Mouse (Mus musculus) liver, embryonic 14.5 days (tissue): ENCODE data around the gene Itga2. TPM values are rescaled to one million over a fixed set of nuclear protein-coding genes. Genes with fewer than 3 reads are reported as not detected.

Source experiments
- ATAC-seq: fragments of 200-750 bp; cut with Nextera tagmentation; 2 replicates; pipeline ENCODE4 v1.8.0; 2017; ENCODE audit warnings: moderate number of reproducible peaks, mild to moderate bottlenecking, moderate library complexity; ENCODE audit not compliant: insufficient read depth
- DNase-seq, 3 experiments: peaks; one replicate each; pipeline ENCODE4 v3.0.0-alpha.2; 2012 to 2013; ENCODE audit warnings: low read depth in 3 of 3, low spot score in 3 of 3
- H3K27ac ChIP-seq: fragments of 300-500 bp; sonication (generic); 2 replicates; pipeline ENCODE4 v1.5.1; 2014; ENCODE audit warnings: moderate library complexity, mild to moderate bottlenecking, control low read depth, inconsistent platforms
- H3K27me3 ChIP-seq: fragments of 300-500 bp; sonication (generic); 2 replicates; pipeline ENCODE4 v1.6.1; 2014; ENCODE audit warnings: mild to moderate bottlenecking, low read length, moderate library complexity; ENCODE audit not compliant: control insufficient read depth, insufficient read depth
- H3K36me3 ChIP-seq: fragments of 300-500 bp; sonication (generic); replicated peaks from 2 replicates; pipeline ENCODE4 v1.6.1; 2014; ENCODE audit warnings: low read depth; ENCODE audit not compliant: control insufficient read depth, insufficient read depth
- H3K4me1 ChIP-seq, 2 experiments: fragments of 200-500 bp in 1 of 2; fragments of 300-500 bp in 1 of 2; sonication (generic) in 1 of 2; replicated peaks; 2 replicates each; pipeline ENCODE4 v1.6.1; 2012 to 2014; ENCODE audit warnings: antibody characterized with exemption in 1 of 2, inconsistent platforms in 1 of 2, low read length in 1 of 2; ENCODE audit not compliant: control insufficient read depth in 2 of 2, insufficient read depth in 2 of 2
- H3K4me2 ChIP-seq: fragments of 300-500 bp; sonication (generic); 2 replicates; pipeline ENCODE4 v1.6.1; 2014; ENCODE audit warnings: low read depth, mild to moderate bottlenecking, control low read depth, moderate library complexity
- H3K4me3 ChIP-seq, 2 experiments: fragments of 200-500 bp in 1 of 2; fragments of 300-500 bp in 1 of 2; sonication (generic) in 1 of 2; 2 replicates each; pipeline ENCODE4 v1.5.1; 2012 to 2014; ENCODE audit warnings: low read depth in 2 of 2, low read length in 2 of 2, mild to moderate bottlenecking in 2 of 2, control low read depth in 1 of 2, inconsistent platforms in 1 of 2, moderate library complexity in 1 of 2; ENCODE audit not compliant: insufficient read depth in 1 of 2
- H3K9ac ChIP-seq: fragments of 300-500 bp; sonication (generic); replicated peaks from 2 replicates; pipeline ENCODE4 v1.6.1; 2014; ENCODE audit warnings: mild to moderate bottlenecking, control low read depth, moderate library complexity
- H3K9me3 ChIP-seq: fragments of 300-500 bp; sonication (generic); 2 replicates; pipeline ENCODE4 v1.6.1; 2016; ENCODE audit warnings: low read length, mixed read lengths; ENCODE audit not compliant: control insufficient read depth
- CTCF ChIP-seq: IDR thresholded peaks from 2 replicates; pipeline ENCODE4 v1.5.1; 2016; ENCODE audit warnings: antibody characterized with exemption, low read depth, control low read depth
- EP300 ChIP-seq: IDR thresholded peaks from 2 replicates; pipeline ENCODE4 v1.6.1; 2016; ENCODE audit warnings: antibody characterized with exemption, low read depth
- WGBS: fragments of 180-500 bp; shearing (Covaris S2); extraction: QIAGEN DNeasy Blood & Tissue Kit; methylation state at CpG from one replicate; pipeline ENCODE4 v1.1.7; 2014; ENCODE audit not compliant: insufficient replicate concordance; 5-methylcytosine and 5-hydroxymethylcytosine counted together
- polyA plus RNA-seq, 2 experiments: library from polyadenylated mRNA; depleted of rRNA in 1 of 2; stranded (reverse) in 1 of 2; unstranded in 1 of 2; fragments of >200 nt; fragmentation: Nextera tagmentation in 1 of 2; extraction: Ambion mirVana in 1 of 2; gene quantifications; 2 replicates each; pipeline versions ENCODE4 v1.2.1 to v1.2.3; 2012 to 2014

Itga2 gene
- polyA plus RNA-seq, 2 experiments, result 0.47 to 0.72 TPM

DNA sequence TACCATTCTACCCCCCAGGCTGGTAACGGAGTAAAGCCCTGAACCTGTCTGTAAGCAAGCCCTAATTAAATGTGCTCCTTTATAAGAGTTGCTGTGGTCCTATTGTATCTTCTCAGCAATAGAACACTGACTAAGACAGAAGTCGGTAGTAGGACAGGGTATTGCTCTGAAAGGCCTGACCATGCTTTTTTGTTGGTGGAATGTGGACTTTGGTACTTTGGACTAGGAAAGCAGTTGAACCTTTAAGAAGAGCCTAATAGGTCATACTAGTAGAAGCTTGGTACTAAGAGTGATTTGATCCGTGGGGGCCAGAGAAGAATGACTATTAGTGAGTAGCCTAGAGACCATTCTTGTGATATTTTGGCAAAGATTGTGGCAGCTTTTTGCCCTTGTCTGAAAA, 130.0 kb downstream of the Itga2 start:
- H3K9ac ChIP-seq, result no peak overlapping the region
- TF ChIP-seq EP300 (no peak), CTCF (no peak)
- H3K4me2 ChIP-seq, result no peak overlapping the region
- WGBS, result 63% methylated on average over 3 of the region's 3 CpGs
- H3K4me1 ChIP-seq, result 0 out of 4 replicates have a peak, but pooled peaks cover 0 to 2% of the 10 kb centered on the region in 2 experiments
- H3K4me3 ChIP-seq, result no peak overlapping the region
- no peaks in the 10 kb centered on the region for H3K9me3 ChIP-seq
- no peaks in the 10 kb centered on the region for H3K36me3 ChIP-seq
- DNase-seq, result no peak
- no peak overlapping the region for H3K27ac ChIP-seq
- ATAC-seq, result no peak
- no peaks in the 10 kb centered on the region for H3K27me3 ChIP-seq

- Histone ChIP-seq H3K4me2 (no peak overlapping the region), H3K4me3 (no peak overlapping the region), H3K27me3 (no peaks in the 10 kb centered on the region), H3K36me3 (no peaks in the 10 kb centered on the region), H3K27ac (no peak overlapping the region), H3K9me3 (no peaks in the 10 kb centered on the region), H3K9ac (no peak overlapping the region), H3K4me1 (no peaks in the 10 kb centered on the region)
- 26% methylated on average over 6 of the region's 6 CpGs for WGBS
- no peak for ATAC-seq
- TF ChIP-seq CTCF, result peak; percentile 43; the same call in 1 of the 2 replicates
- no peak for TF ChIP-seq EP300
- DNase-seq, result no peak
Measured at GRCm38 (mm10) chr13:114793250-114794030, 138.5 kb downstream of the Itga2 start.

- no peak overlapping the region for H3K27ac ChIP-seq
- no peaks in the 10 kb centered on the region for H3K27me3 ChIP-seq
- no peak overlapping the region for H3K4me3 ChIP-seq
- TF ChIP-seq EP300, result no peak
- no peak for TF ChIP-seq CTCF
- no peaks in the 10 kb centered on the region for H3K36me3 ChIP-seq
- no peak overlapping the region for H3K9ac ChIP-seq
- H3K4me2 ChIP-seq, result no peak overlapping the region
- DNase-seq (no peak), ATAC-seq (no peak)
- no peaks in the 10 kb centered on the region for H3K9me3 ChIP-seq
- WGBS, result 36% methylated on average over 1 of the region's 1 CpGs
- no peaks in the 10 kb centered on the region for H3K4me1 ChIP-seq
Measured at GRCm38 (mm10) chr13:114791511-114791910, 140.4 kb downstream of the Itga2 start.

Other genes with a start within 250 kb of the Itga2 start
- 15.7 and 29.5 TPM in 2 replicates for gene Mocs2, start 113.9 kb downstream of the Itga2 start, polyA plus RNA-seq (2012; rRNA removed)
- gene Mocs2, start 113.9 kb downstream of the Itga2 start, polyA plus RNA-seq (2014; fragmentation: Nextera tagmentation; extraction: Ambion mirVana), result 57.5 and 60.1 TPM in 2 replicates
- gene Pelo, start 158.1 kb upstream of the Itga2 start, polyA plus RNA-seq (2012; rRNA removed), result 14.8 and 19.2 TPM in 2 replicates
- 4.9 and 5.2 TPM in 2 replicates for gene Pelo, start 158.1 kb upstream of the Itga2 start, polyA plus RNA-seq (2014; fragmentation: Nextera tagmentation; extraction: Ambion mirVana)
- gene Gm49395, start 169.8 kb upstream of the Itga2 start, polyA plus RNA-seq (2012; rRNA removed), result 0.17 and 0.58 TPM in 2 replicates
- gene Gm49395, start 169.8 kb upstream of the Itga2 start, polyA plus RNA-seq (2014; fragmentation: Nextera tagmentation; extraction: Ambion mirVana), result 2.8 and 3.2 TPM in 2 replicates
- 0.81 and 0.94 TPM in 2 replicates for gene Itga1, start 169.9 kb upstream of the Itga2 start, polyA plus RNA-seq (2012; rRNA removed)
- 2.8 and 3.5 TPM in 2 replicates for gene Itga1, start 169.9 kb upstream of the Itga2 start, polyA plus RNA-seq (2014; fragmentation: Nextera tagmentation; extraction: Ambion mirVana)